Mouse (Mus musculus): ENCODE measurements around the gene Sh2b3. TPM values are rescaled to one million over a fixed set of nuclear protein-coding genes. Genes with fewer than 3 reads are reported as not detected.

Sh2b3 gene
- polyA plus RNA-seq, 1 experiment from 2014 or later, result 6.9 TPM

- H3K27ac ChIP-seq (replicated peaks), result no peak overlapping the region
- no peak overlapping the region for H3K4me2 ChIP-seq
- H3K4me1 ChIP-seq (replicated peaks), result peaks cover 29% of the 10 kb centered on the region; the same call in 1 of the 2 replicates
- H3K4me3 ChIP-seq, result no peak overlapping the region
- 88% methylated on average over 2 of the region's 2 CpGs for WGBS
- no peaks in the 10 kb centered on the region for H3K9me3 ChIP-seq
- no peak for ATAC-seq (ENCODE audit: low read depth)
- no peaks in the 10 kb centered on the region for H3K27me3 ChIP-seq
- H3K9ac ChIP-seq, result no peak overlapping the region
- peaks cover 60% of the 10 kb centered on the region for H3K36me3 ChIP-seq
Observed at GRCm38 (mm10) chr5:121820161-121820560, 17.3 kb downstream of the Sh2b3 start.

- H3K4me1 ChIP-seq (replicated peaks), result peaks cover 29% of the 10 kb centered on the region; the same call in 1 of the 2 replicates
- H3K9me3 ChIP-seq, result no peaks in the 10 kb centered on the region
- WGBS, result 89% methylated on average over 5 of the region's 5 CpGs
- no peak overlapping the region for H3K4me3 ChIP-seq
- H3K36me3 ChIP-seq, result peaks cover 63% of the 10 kb centered on the region
- no peak overlapping the region for H3K9ac ChIP-seq
- H3K27ac ChIP-seq (replicated peaks), result no peak overlapping the region
- H3K4me2 ChIP-seq, result no peak overlapping the region
- ATAC-seq (ENCODE audit: low read depth), result no peak
- no peaks in the 10 kb centered on the region for H3K27me3 ChIP-seq
Observed at GRCm38 (mm10) chr5:121819559-121819958, 17.9 kb downstream of the Sh2b3 start.

GRCm38 (mm10) chr5:121818862-121819261, 18.6 kb downstream of the Sh2b3 start:
- Histone ChIP-seq H3K9ac (no peak overlapping the region), H3K9me3 (no peaks in the 10 kb centered on the region), H3K4me2 (no peak overlapping the region), H3K27ac (replicated peaks) (no peak overlapping the region), H3K4me3 (no peak overlapping the region), H3K4me1 (replicated peaks) (0 out of 2 replicates have a peak, but pooled peaks cover 24% of the 10 kb centered on the region), H3K27me3 (no peaks in the 10 kb centered on the region), H3K36me3 (peaks cover 70% of the 10 kb centered on the region)
- WGBS, result 91% methylated on average over 4 of the region's 4 CpGs
- no peak for ATAC-seq (ENCODE audit: low read depth)

GRCm38 (mm10) chr5:121818401-121818800, 19.0 kb downstream of the Sh2b3 start:
- no peak for ATAC-seq (ENCODE audit: low read depth)
- no peak overlapping the region for H3K27ac ChIP-seq (replicated peaks)
- H3K9ac ChIP-seq, result no peak overlapping the region
- peaks cover 75% of the 10 kb centered on the region for H3K36me3 ChIP-seq
- H3K4me3 ChIP-seq, result no peak overlapping the region
- H3K4me2 ChIP-seq, result no peak overlapping the region
- WGBS, result 94% methylated on average over 7 of the region's 7 CpGs
- H3K4me1 ChIP-seq (replicated peaks), result 0 out of 2 replicates have a peak, but pooled peaks cover 23% of the 10 kb centered on the region
- no peaks in the 10 kb centered on the region for H3K9me3 ChIP-seq
- no peaks in the 10 kb centered on the region for H3K27me3 ChIP-seq

- Histone ChIP-seq H3K4me3 (no peak overlapping the region), H3K9ac (no peak overlapping the region), H3K4me2 (no peak overlapping the region), H3K9me3 (no peaks in the 10 kb centered on the region), H3K27me3 (no peaks in the 10 kb centered on the region), H3K27ac (replicated peaks) (no peak overlapping the region), H3K36me3 (peaks cover 83% of the 10 kb centered on the region), H3K4me1 (replicated peaks) (0 out of 2 replicates have a peak, but pooled peaks cover 16% of the 10 kb centered on the region)
- ATAC-seq (ENCODE audit: low read depth), result no peak
- 94% methylated on average over 9 of the region's 9 CpGs for WGBS
Observed at GRCm38 (mm10) chr5:121817551-121817950, 19.9 kb downstream of the Sh2b3 start.

GRCm38 (mm10) chr5:121816611-121817010, 20.8 kb downstream of the Sh2b3 start:
- Histone ChIP-seq H3K27ac (replicated peaks) (no peak overlapping the region), H3K4me1 (replicated peaks) (0 out of 2 replicates have a peak, but pooled peaks cover 12% of the 10 kb centered on the region), H3K27me3 (no peaks in the 10 kb centered on the region), H3K36me3 (peaks cover 93% of the 10 kb centered on the region), H3K4me2 (no peak overlapping the region), H3K4me3 (no peak overlapping the region), H3K9ac (no peak overlapping the region), H3K9me3 (no peaks in the 10 kb centered on the region)
- 98% methylated on average over 2 of the region's 2 CpGs for WGBS
- ATAC-seq (ENCODE audit: low read depth), result no peak

- Histone ChIP-seq H3K27me3 (no peaks in the 10 kb centered on the region), H3K4me1 (replicated peaks) (0 out of 2 replicates have a peak, but pooled peaks cover 8% of the 10 kb centered on the region), H3K4me2 (no peak overlapping the region), H3K36me3 (peaks cover 97% of the 10 kb centered on the region), H3K4me3 (no peak overlapping the region), H3K9me3 (no peaks in the 10 kb centered on the region), H3K9ac (no peak overlapping the region), H3K27ac (replicated peaks) (no peak overlapping the region)
- no peak for ATAC-seq (ENCODE audit: low read depth)
- WGBS, result 96% methylated on average over 8 of the region's 8 CpGs
Observed at GRCm38 (mm10) chr5:121815867-121816380, 21.5 kb downstream of the Sh2b3 start.

- H3K9ac ChIP-seq, result no peak overlapping the region
- no peak overlapping the region for H3K4me2 ChIP-seq
- H3K9me3 ChIP-seq, result no peaks in the 10 kb centered on the region
- H3K27ac ChIP-seq (replicated peaks), result no peak overlapping the region
- no peaks in the 10 kb centered on the region for H3K27me3 ChIP-seq
- 0 out of 2 replicates have a peak, but pooled peaks cover 3% of the 10 kb centered on the region for H3K4me1 ChIP-seq (replicated peaks)
- H3K36me3 ChIP-seq, result peaks cover 95% of the 10 kb centered on the region
- no peak for ATAC-seq (ENCODE audit: low read depth)
- H3K4me3 ChIP-seq, result no peak overlapping the region
- WGBS, result 79% methylated on average over 3 of the region's 3 CpGs
Observed at GRCm38 (mm10) chr5:121815067-121815466, 22.4 kb downstream of the Sh2b3 start.

GRCm38 (mm10) chr5:121813744-121814143, 23.7 kb downstream of the Sh2b3 start:
- ATAC-seq (ENCODE audit: low read depth), result no peak
- no peaks in the 10 kb centered on the region for H3K9me3 ChIP-seq
- H3K4me1 ChIP-seq (replicated peaks), result 0 out of 2 replicates have a peak, but pooled peaks cover 3% of the 10 kb centered on the region
- no peak overlapping the region for H3K4me3 ChIP-seq
- H3K27ac ChIP-seq (replicated peaks), result no peak overlapping the region
- H3K9ac ChIP-seq, result no peak overlapping the region
- H3K27me3 ChIP-seq, result no peaks in the 10 kb centered on the region
- H3K36me3 ChIP-seq, result peaks cover 87% of the 10 kb centered on the region
- no peak overlapping the region for H3K4me2 ChIP-seq
- WGBS, result 95% methylated on average over 10 of the region's 10 CpGs

- Histone ChIP-seq H3K9ac (no peak overlapping the region), H3K4me3 (no peak overlapping the region), H3K9me3 (no peaks in the 10 kb centered on the region), H3K27me3 (no peaks in the 10 kb centered on the region), H3K4me2 (no peak overlapping the region), H3K27ac (replicated peaks) (no peak overlapping the region), H3K4me1 (replicated peaks) (peaks cover 4% of the 10 kb centered on the region; the same call in 1 of the 2 replicates), H3K36me3 (peaks cover 81% of the 10 kb centered on the region)
- WGBS, result 91% methylated on average over 7 of the region's 7 CpGs
- ATAC-seq (ENCODE audit: low read depth), result no peak
Observed at GRCm38 (mm10) chr5:121812526-121813243, 24.8 kb downstream of the Sh2b3 start.

GRCm38 (mm10) chr5:121811485-121811931, 25.9 kb downstream of the Sh2b3 start:
- Histone ChIP-seq H3K4me1 (replicated peaks) (peaks cover 10% of the 10 kb centered on the region; the same call in 1 of the 2 replicates), H3K27me3 (no peaks in the 10 kb centered on the region), H3K36me3 (peaks cover 70% of the 10 kb centered on the region), H3K4me2 (no peak overlapping the region), H3K9me3 (no peaks in the 10 kb centered on the region), H3K4me3 (no peak overlapping the region), H3K9ac (no peak overlapping the region), H3K27ac (replicated peaks) (no peak overlapping the region)
- WGBS, result 83% methylated on average over 5 of the region's 5 CpGs
- ATAC-seq (ENCODE audit: low read depth), result no peak

GRCm38 (mm10) chr5:121810331-121811151, 26.9 kb downstream of the Sh2b3 start:
- WGBS, result 91% methylated on average over 17 of the region's 17 CpGs
- ATAC-seq (ENCODE audit: low read depth), result no peak
- Histone ChIP-seq H3K9me3 (no peaks in the 10 kb centered on the region), H3K4me1 (replicated peaks) (peaks cover 10% of the 10 kb centered on the region; the same call in 1 of the 2 replicates), H3K4me2 (no peak overlapping the region), H3K9ac (no peak overlapping the region), H3K27me3 (no peaks in the 10 kb centered on the region), H3K27ac (replicated peaks) (no peak overlapping the region), H3K36me3 (peaks cover 65% of the 10 kb centered on the region), H3K4me3 (no peak overlapping the region)

All from neural tube, embryonic 13.5 days (tissue).